Mouse (Mus musculus) embryonic facial prominence, embryonic 15.5 days (tissue): ENCODE data around the gene Thap2. TPM values are rescaled to one million over a fixed set of nuclear protein-coding genes. Genes with fewer than 3 reads are reported as not detected.

ENCODE experiments used
- ATAC-seq: fragments of 200-750 bp; cut with Nextera tagmentation; 2 replicates; pipeline ENCODE4 v1.8.0; 2017; ENCODE audit warnings: low read depth, moderate TSS enrichment; ENCODE audit not compliant: insufficient number of reproducible peaks, low FRiP score, low TSS enrichment
- H3K27ac ChIP-seq: fragments of 300-500 bp; sonication (generic); replicated peaks from 2 replicates; pipeline ENCODE4 v1.5.1; 2015; ENCODE audit warnings: mild to moderate bottlenecking, inconsistent platforms
- H3K27me3 ChIP-seq: fragments of 300-500 bp; sonication (generic); 2 replicates; pipeline ENCODE4 v1.6.1; 2015; ENCODE audit warnings: inconsistent platforms
- H3K36me3 ChIP-seq: fragments of 300-500 bp; sonication (generic); 2 replicates; pipeline ENCODE4 v1.6.1; 2015; ENCODE audit warnings: mild to moderate bottlenecking, inconsistent platforms
- H3K4me1 ChIP-seq: fragments of 300-500 bp; sonication (generic); 2 replicates; pipeline ENCODE4 v1.6.1; 2015; ENCODE audit warnings: inconsistent platforms
- H3K4me2 ChIP-seq: fragments of 300-500 bp; sonication (generic); replicated peaks from 2 replicates; pipeline ENCODE4 v1.6.1; 2015; ENCODE audit warnings: mild to moderate bottlenecking, inconsistent platforms
- H3K4me3 ChIP-seq: fragments of 300-500 bp; sonication (generic); replicated peaks from 2 replicates; pipeline ENCODE4 v1.5.1; 2015; ENCODE audit warnings: mild to moderate bottlenecking, inconsistent platforms
- H3K9ac ChIP-seq: fragments of 300-500 bp; sonication (generic); 2 replicates; pipeline ENCODE4 v1.6.1; 2015; ENCODE audit warnings: inconsistent platforms
- H3K9me3 ChIP-seq: fragments of 300-500 bp; sonication (generic); replicated peaks from 2 replicates; pipeline ENCODE4 v1.6.1; 2016; ENCODE audit warnings: inconsistent platforms
- WGBS: fragments of 180-500 bp; shearing (Covaris S2); methylation state at CpG from one replicate; pipeline ENCODE4 v1.1.7; 2015; 5-methylcytosine and 5-hydroxymethylcytosine counted together
- polyA plus RNA-seq: library from polyadenylated mRNA; unstranded; fragments of >200 nt; fragmentation: Nextera tagmentation; extraction: Ambion mirVana; gene quantifications from 2 replicates; pipeline ENCODE4 v1.2.1, GENCODE M21; 2015

Gene Thap2
- polyA plus RNA-seq, 1 experiment from 2014 or later: 24.3 TPM

DNA sequence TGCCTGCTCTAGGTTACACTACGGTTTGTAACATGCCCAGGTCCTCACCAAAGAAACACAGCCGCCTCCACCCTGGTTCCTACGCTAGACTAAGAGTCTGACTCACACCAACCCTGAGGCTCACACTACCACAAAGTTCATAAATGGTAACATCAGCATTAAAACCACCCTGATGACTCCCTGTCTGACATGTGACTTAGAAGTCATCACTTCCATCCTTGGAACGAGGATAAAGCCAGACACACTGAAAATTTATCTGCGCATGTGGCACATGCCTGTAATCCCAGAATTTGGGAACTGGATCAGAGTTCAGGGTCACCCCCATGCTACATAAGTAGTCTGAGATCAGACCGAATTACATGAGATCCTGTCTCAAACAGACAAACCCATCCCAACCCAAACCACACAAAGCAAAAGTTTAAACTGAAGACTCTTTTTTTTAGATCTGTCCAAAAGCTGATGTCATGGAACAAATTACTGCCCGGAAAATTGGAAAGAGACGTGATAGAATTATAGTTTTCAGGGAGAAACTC, 51.8 kb downstream of the Thap2 start:
- H3K9me3 ChIP-seq: no peaks in the 10 kb centered on the region
- ATAC-seq: no peak
- no peak overlapping the region for H3K27ac ChIP-seq
- H3K36me3 ChIP-seq: no peaks in the 10 kb centered on the region
- no peak overlapping the region for H3K4me3 ChIP-seq
- H3K9ac ChIP-seq: no peak overlapping the region
- H3K27me3 ChIP-seq: no peaks in the 10 kb centered on the region
- WGBS: 60% methylated on average over 8 of the region's 8 CpGs
- H3K4me2 ChIP-seq: no peak overlapping the region
- H3K4me1 ChIP-seq: no peaks in the 10 kb centered on the region

DNA sequence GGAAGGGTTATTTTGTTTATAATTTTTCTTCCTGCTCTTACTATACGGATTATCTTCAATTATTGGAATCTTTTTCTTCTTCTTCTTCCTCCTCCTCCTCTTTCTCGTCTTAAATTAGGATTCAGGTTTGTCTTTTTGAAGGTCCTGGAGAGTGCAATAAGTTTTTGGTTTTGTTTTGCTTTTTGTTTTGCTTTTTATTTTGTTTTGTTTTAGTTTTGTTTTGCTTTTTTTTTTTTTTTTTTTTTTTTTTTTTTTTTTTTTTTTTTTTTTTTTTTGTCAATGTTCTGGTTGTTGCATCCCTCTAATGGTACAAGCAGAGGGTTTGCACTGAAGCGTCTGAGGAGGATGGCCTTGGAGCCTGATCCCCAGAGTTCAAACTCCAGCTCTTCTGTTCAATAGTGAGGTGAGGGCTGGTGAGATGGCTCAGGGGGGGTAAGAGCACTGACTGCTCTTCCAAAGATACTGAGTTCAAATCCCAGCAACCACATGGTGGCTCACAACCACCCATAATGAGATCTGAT, 55.2 kb downstream of the Thap2 start:
- WGBS: 74% methylated on average over 3 of the region's 3 CpGs
- H3K9ac ChIP-seq: no peak overlapping the region
- no peak for ATAC-seq

DNA sequence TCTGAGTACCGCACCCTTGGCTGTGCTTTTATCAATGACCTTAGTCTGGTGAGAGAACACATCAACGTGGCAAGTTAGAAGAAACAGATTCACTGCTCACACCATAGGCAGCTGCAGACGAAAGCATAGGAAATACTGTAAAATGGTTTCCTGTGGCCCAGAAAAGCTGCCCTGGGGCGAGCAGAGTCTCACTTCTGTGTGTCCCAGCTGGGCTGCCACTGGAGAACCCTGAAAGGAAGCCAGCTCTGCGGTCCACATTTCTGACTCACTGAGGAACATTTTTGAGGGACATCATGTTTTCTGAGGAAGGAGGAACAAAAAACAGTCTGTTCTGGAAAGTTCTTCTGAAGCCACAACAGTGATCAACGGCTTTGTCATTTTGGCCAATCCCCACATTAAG, 55.7 kb downstream of the Thap2 start:
- Histone ChIP-seq H3K4me2 (no peak overlapping the region), H3K36me3 (no peaks in the 10 kb centered on the region), H3K9ac (no peak overlapping the region), H3K27me3 (no peaks in the 10 kb centered on the region), H3K4me3 (no peak overlapping the region), H3K27ac (no peak overlapping the region), H3K4me1 (no peaks in the 10 kb centered on the region), H3K9me3 (no peaks in the 10 kb centered on the region)
- ATAC-seq: no peak
- WGBS: 60% methylated on average over 6 of the region's 6 CpGs

More for the DNA sequence above, 55.2 kb downstream of the Thap2 start:
- H3K4me1 ChIP-seq: no peaks in the 10 kb centered on the region
- H3K27me3 ChIP-seq: no peaks in the 10 kb centered on the region
- H3K4me3 ChIP-seq: no peak overlapping the region
- H3K4me2 ChIP-seq: no peak overlapping the region
- no peaks in the 10 kb centered on the region for H3K36me3 ChIP-seq
- H3K27ac ChIP-seq: no peak overlapping the region
- no peaks in the 10 kb centered on the region for H3K9me3 ChIP-seq

DNA sequence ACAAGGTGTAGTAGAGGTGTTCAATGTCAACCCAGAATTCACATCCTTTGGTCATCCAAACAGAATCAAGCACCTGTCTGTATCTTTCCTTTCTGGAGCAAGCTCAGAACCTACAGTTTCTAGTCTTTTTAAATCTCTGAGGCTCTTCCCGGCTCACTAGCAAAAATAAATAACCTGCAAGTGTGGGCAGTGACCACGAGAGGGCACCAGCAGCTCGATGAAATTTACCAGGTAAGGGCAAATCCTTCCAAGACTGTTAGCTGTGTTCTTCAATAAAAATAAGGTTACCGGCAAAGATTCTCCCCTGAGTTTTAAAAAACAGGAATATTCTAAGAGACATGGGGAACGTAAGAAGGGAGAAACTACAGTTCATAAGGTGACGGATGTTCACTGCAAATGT, 60.9 kb downstream of the Thap2 start:
- ATAC-seq: no peak
- H3K36me3 ChIP-seq: no peaks in the 10 kb centered on the region
- H3K27ac ChIP-seq: no peak overlapping the region
- no peaks in the 10 kb centered on the region for H3K4me1 ChIP-seq
- no peak overlapping the region for H3K9ac ChIP-seq
- H3K4me2 ChIP-seq: no peak overlapping the region
- no peaks in the 10 kb centered on the region for H3K9me3 ChIP-seq
- WGBS: 6% methylated on average over 6 of the region's 6 CpGs
- H3K27me3 ChIP-seq: no peaks in the 10 kb centered on the region; the same call in 1 of the 2 replicates
- no peak overlapping the region for H3K4me3 ChIP-seq

DNA sequence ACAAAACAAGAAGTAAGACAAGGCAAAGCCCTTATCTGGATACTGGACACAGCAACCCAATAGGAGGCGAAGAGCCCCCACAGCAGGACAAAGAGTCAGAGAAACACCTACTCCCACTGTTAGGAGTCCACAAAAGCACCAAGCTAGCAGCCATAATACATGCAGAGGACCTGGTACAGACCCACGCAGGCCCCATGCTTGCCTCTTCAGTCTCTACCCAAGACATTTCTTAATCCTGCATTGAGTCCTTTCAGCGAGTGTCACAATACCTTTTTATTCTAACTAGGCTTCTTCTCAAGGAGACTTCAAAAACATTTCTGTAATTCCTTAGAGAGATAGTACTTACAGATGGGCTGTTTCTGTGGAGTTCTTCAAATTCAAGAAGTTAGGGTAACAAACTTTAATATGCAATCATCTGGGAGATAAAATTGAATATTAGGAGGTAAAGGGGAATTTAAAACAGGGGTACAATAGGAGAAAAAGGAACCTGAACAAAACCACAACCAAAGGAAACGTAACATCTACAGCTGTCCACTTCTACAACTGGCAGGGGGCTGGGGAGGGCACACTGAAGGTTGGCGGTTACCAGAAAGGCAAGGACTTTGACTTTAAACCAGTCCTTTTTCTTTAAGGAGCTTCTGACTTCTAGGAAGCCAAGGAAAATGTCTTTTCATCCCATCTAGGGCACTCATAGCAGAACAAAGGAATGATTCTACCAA, 62.8 kb downstream of the Thap2 start:
- Histone ChIP-seq H3K27me3 (no peaks in the 10 kb centered on the region; the same call in 1 of the 2 replicates), H3K4me1 (0 out of 2 replicates have a peak, but pooled peaks cover under 1% of the 10 kb centered on the region), H3K9ac (no peak overlapping the region), H3K4me3 (no peak overlapping the region), H3K27ac (no peak overlapping the region), H3K9me3 (no peaks in the 10 kb centered on the region), H3K36me3 (no peaks in the 10 kb centered on the region), H3K4me2 (no peak overlapping the region)
- no peak for ATAC-seq
- WGBS: 76% methylated on average over 5 of the region's 5 CpGs

Other genes starting within 250 kb of the Thap2 start
- gene Tph2, start 199.4 kb downstream of the Thap2 start, polyA plus RNA-seq: 0.08 and 0.12 TPM in 2 replicates
- gene Tbc1d15, start 133.0 kb downstream of the Thap2 start, polyA plus RNA-seq: 55.8 and 56.2 TPM in 2 replicates
- gene Rab21, start 68.8 kb downstream of the Thap2 start, polyA plus RNA-seq: 4.6 and 5.4 TPM in 2 replicates
- gene Tmem19, start 21.9 kb downstream of the Thap2 start, polyA plus RNA-seq: 25.0 and 25.8 TPM in 2 replicates
- gene Zfc3h1, start 516 bp upstream of the Thap2 start, polyA plus RNA-seq: 22.0 and 23.7 TPM in 2 replicates
- gene A930009A15Rik, start 185.5 kb upstream of the Thap2 start, polyA plus RNA-seq: not detected in 2 replicates
- gene Lgr5, start 203.3 kb upstream of the Thap2 start, polyA plus RNA-seq: 12.2 and 14.5 TPM in 2 replicates